Mouse (Mus musculus): ENCODE measurements around the gene Gm9639. TPM values are rescaled to one million over a fixed set of nuclear protein-coding genes. Genes with fewer than 3 reads are reported as not detected.
"Not testable (repeated sequence)": the region's sequence is repeated elsewhere in the genome, so short reads cannot be mapped to it uniquely, and the experiment has no call there.

The Gm9639 gene
- polyA plus RNA-seq, 1 experiment = not detected

- Histone ChIP-seq H3K4me3 (replicated peaks) (no peak overlapping the region), H3K27me3 (ENCODE audit: control insufficient read depth) (no peaks in the 10 kb centered on the region), H3K9me3 (ENCODE audit: control insufficient read depth, low read length) (no peaks in the 10 kb centered on the region), H3K36me3 (ENCODE audit: control insufficient read depth) (no peaks in the 10 kb centered on the region), H3K4me1 (ENCODE audit: control insufficient read depth) (no peaks in the 10 kb centered on the region)
- TF ChIP-seq TAL1 (IDR thresholded peaks at IDR 0.05; ENCODE audit: low read length) = no peak
- TF ChIP-seq GATA1 (IDR thresholded peaks at IDR 0.05; ENCODE audit: low read length) = no peak
Measured at GRCm38 (mm10) chr10:77769727-77770126, 25.1 kb downstream of the Gm9639 start.

- H3K36me3 ChIP-seq (ENCODE audit: control insufficient read depth); H3K4me1 ChIP-seq (ENCODE audit: control insufficient read depth); H3K27me3 ChIP-seq (ENCODE audit: control insufficient read depth); H3K9me3 ChIP-seq (ENCODE audit: control insufficient read depth, low read length); H3K4me3 ChIP-seq (replicated peaks): not testable (repeated sequence)
Measured at GRCm38 (mm10) chr10:77759582-77759981, 35.3 kb downstream of the Gm9639 start, which contains the start of gene Gm3233. Gene Gm3233 (minus strand): TSS chr10:77759682.

- TF ChIP-seq GATA1 (IDR thresholded peaks at IDR 0.05; ENCODE audit: low read length) (no peak), TAL1 (IDR thresholded peaks at IDR 0.05; ENCODE audit: low read length) (no peak)
- Histone ChIP-seq H3K4me3 (replicated peaks) (no peak overlapping the region), H3K27me3 (ENCODE audit: control insufficient read depth) (no peaks in the 10 kb centered on the region), H3K36me3 (ENCODE audit: control insufficient read depth) (no peaks in the 10 kb centered on the region), H3K4me1 (ENCODE audit: control insufficient read depth) (no peaks in the 10 kb centered on the region), H3K9me3 (ENCODE audit: control insufficient read depth, low read length) (peaks cover 4% of the 10 kb centered on the region; the same call in 1 of the 2 replicates)
Measured at GRCm38 (mm10) chr10:77753448-77753847, 41.4 kb downstream of the Gm9639 start.

DNA sequence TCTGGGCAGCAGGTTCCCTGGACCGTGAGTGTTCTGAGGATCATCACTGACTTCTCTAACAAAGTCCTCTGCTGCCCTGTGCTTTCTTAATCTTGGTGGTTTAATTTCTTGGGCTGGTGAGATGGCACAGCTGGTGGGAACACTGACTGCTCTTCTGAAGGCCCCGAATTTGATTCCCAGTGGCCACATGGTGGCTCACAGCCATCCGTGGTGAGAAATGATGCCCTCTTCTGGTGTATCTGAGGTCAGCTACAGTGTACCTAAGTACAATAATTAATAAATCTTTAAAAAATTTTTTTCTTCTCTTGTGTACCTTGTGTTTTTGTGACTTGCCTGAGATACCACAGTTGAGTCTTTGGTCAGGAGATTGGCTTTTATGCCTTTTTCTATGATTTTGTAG, 42.6 kb downstream of the Gm9639 start:
- H3K27me3 ChIP-seq (ENCODE audit: control insufficient read depth); H3K4me3 ChIP-seq (replicated peaks); H3K36me3 ChIP-seq (ENCODE audit: control insufficient read depth); H3K4me1 ChIP-seq (ENCODE audit: control insufficient read depth): not testable (repeated sequence)
- peaks cover 13% of the 10 kb centered on the region for H3K9me3 ChIP-seq (ENCODE audit: control insufficient read depth, low read length)

- H3K4me1 ChIP-seq (ENCODE audit: control insufficient read depth); H3K27me3 ChIP-seq (ENCODE audit: control insufficient read depth); H3K4me3 ChIP-seq (replicated peaks); H3K36me3 ChIP-seq (ENCODE audit: control insufficient read depth): not testable (repeated sequence)
- H3K9me3 ChIP-seq (ENCODE audit: control insufficient read depth, low read length) = peaks cover 16% of the 10 kb centered on the region
Measured at GRCm38 (mm10) chr10:77751254-77751653, 43.6 kb downstream of the Gm9639 start, which contains the start of gene Gm9736. Gene Gm9736 (minus strand): TSS chr10:77751354.

DNA sequence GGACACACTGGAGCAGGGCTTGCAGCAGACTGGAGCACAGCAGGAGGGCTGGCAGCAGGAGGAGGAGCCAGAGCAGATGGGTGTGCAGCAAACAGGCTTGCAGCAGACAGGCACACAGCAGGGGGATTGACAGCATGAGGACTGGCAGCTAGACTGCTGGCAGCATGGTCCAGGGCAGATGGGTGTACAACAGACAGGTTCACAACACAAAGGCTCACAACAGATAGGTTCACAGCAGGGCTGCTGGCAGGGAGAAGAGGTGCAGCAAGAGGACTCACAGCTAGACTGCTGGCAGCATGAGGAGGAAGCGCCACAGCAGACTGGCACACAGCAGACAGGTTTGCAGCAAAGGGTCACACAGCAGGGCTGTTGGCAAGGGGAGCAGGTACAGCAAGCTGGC, 44.2 kb downstream of the Gm9639 start:
- H3K27me3 ChIP-seq (ENCODE audit: control insufficient read depth); H3K4me3 ChIP-seq (replicated peaks); H3K4me1 ChIP-seq (ENCODE audit: control insufficient read depth); H3K36me3 ChIP-seq (ENCODE audit: control insufficient read depth): not testable (repeated sequence)
- H3K9me3 ChIP-seq (ENCODE audit: control insufficient read depth, low read length) = peaks cover 17% of the 10 kb centered on the region

Other genes with a start within 250 kb of the Gm9639 start
- gene Pttg1ip, start 213.4 kb downstream of the Gm9639 start, polyA plus RNA-seq (2012) = 7.2 and 9.7 TPM in 2 replicates
- 3.1 and 3.3 TPM in 2 replicates for gene Sumo3, start 189.0 kb downstream of the Gm9639 start, polyA plus RNA-seq (2012)
- gene Gm49325, start 188.9 kb downstream of the Gm9639 start, polyA plus RNA-seq (2012) = not detected in 2 replicates
- 2.6 and 2.9 TPM in 2 replicates for gene Ube2g2, start 172.8 kb downstream of the Gm9639 start, polyA plus RNA-seq (2012)
- not detected in 2 replicates for gene Tspear, start 108.5 kb downstream of the Gm9639 start, polyA plus RNA-seq (2012)
- not detected in 2 replicates for gene Gm19402, start 104.3 kb downstream of the Gm9639 start, polyA plus RNA-seq (2012)
- not detected in 2 replicates for gene Gm9508, start 97.8 kb downstream of the Gm9639 start, polyA plus RNA-seq (2012)
- gene Gm10272, start 88.5 kb downstream of the Gm9639 start, polyA plus RNA-seq (2012) = not detected in 2 replicates
- not detected in 2 replicates for gene Gm10024, start 83.6 kb downstream of the Gm9639 start, polyA plus RNA-seq (2012)
- gene Gm10142, start 79.3 kb downstream of the Gm9639 start, polyA plus RNA-seq (2012) = not detected in 2 replicates
- not detected in 2 replicates for gene Krtap12-1, start 74.5 kb downstream of the Gm9639 start, polyA plus RNA-seq (2012)
- not detected in 2 replicates for gene Gm10100, start 68.6 kb downstream of the Gm9639 start, polyA plus RNA-seq (2012)
- not detected in 2 replicates for gene Gm18596, start 52.4 kb downstream of the Gm9639 start, polyA plus RNA-seq (2012)
- gene Gm9736, start 43.7 kb downstream of the Gm9639 start, polyA plus RNA-seq (2012) = not detected in 2 replicates
- not detected in 2 replicates for gene Gm3233, start 35.4 kb downstream of the Gm9639 start, polyA plus RNA-seq (2012)
- gene Gm3238, start 23.8 kb downstream of the Gm9639 start, polyA plus RNA-seq (2012) = not detected in 2 replicates
- not detected in 2 replicates for gene Gm7138, start 18.1 kb downstream of the Gm9639 start, polyA plus RNA-seq (2012)
- not detected in 2 replicates for gene Gm3250, start 12.5 kb downstream of the Gm9639 start, polyA plus RNA-seq (2012)
- not detected in 2 replicates for gene Gm7137, start 6.9 kb downstream of the Gm9639 start, polyA plus RNA-seq (2012)
- not detected in 2 replicates for gene Gm19668, start 4.1 kb upstream of the Gm9639 start, polyA plus RNA-seq (2012)
- not detected in 2 replicates for gene Gm9507, start 16.8 kb upstream of the Gm9639 start, polyA plus RNA-seq (2012)
- gene Gm2696, start 19.6 kb upstream of the Gm9639 start, polyA plus RNA-seq (2012) = not detected in 2 replicates
- not detected in 2 replicates for gene Krtap10-4, start 32.0 kb upstream of the Gm9639 start, polyA plus RNA-seq (2012)
- gene Krtap10-10, start 40.9 kb upstream of the Gm9639 start, polyA plus RNA-seq (2012) = 0.04 TPM in 1 of 2 replicates, not detected in the other
- gene Gm36176, start 51.7 kb upstream of the Gm9639 start, polyA plus RNA-seq (2012) = not detected in 2 replicates
- not detected in 2 replicates for gene Gm10318, start 57.8 kb upstream of the Gm9639 start, polyA plus RNA-seq (2012)
- not detected in 2 replicates for gene Gm3285, start 66.9 kb upstream of the Gm9639 start, polyA plus RNA-seq (2012)
- gene Lrrc3, start 107.5 kb upstream of the Gm9639 start, polyA plus RNA-seq (2012) = 0.01 TPM in 1 of 2 replicates, not detected in the other
- 0.01 and 0.02 TPM in 2 replicates for gene Trpm2, start 175.5 kb upstream of the Gm9639 start, polyA plus RNA-seq (2012)
- 1.2 and 2.4 TPM in 2 replicates for gene 1810043G02Rik, start 183.4 kb upstream of the Gm9639 start, polyA plus RNA-seq (2012)
- 21.8 and 26.2 TPM in 2 replicates for gene Pfkl, start 215.0 kb upstream of the Gm9639 start, polyA plus RNA-seq (2012)
- gene Dnmt3l, start 246.9 kb upstream of the Gm9639 start, polyA plus RNA-seq (2012) = not detected in 2 replicates
- not detected in 2 replicates for gene Aire, start 248.5 kb upstream of the Gm9639 start, polyA plus RNA-seq (2012)

Data from erythroblast, embryonic 14.5 days (primary cell).